Mouse (Mus musculus) ES-E14 (cell line): ENCODE data around the gene Vps13d. TPM values are rescaled to one million over a fixed set of nuclear protein-coding genes. Genes with fewer than 3 reads are reported as not detected.

ENCODE experiments used
- DNase-seq: peaks from one replicate; pipeline ENCODE4 v3.0.0-alpha.2; 2013; ENCODE audit warnings: low read depth, low spot score
- H3K27ac ChIP-seq: 2 replicates; pipeline ENCODE4 v1.5.1; 2012; ENCODE audit warnings: low read depth, mild to moderate bottlenecking, low read length, moderate library complexity, mixed read lengths; ENCODE audit not compliant: poor library complexity, insufficient read depth, severe bottlenecking
- H3K36me3 ChIP-seq: 2 replicates; pipeline ENCODE4 v1.6.1; 2012; ENCODE audit warnings: mild to moderate bottlenecking, low read length, moderate library complexity, mixed read lengths; ENCODE audit not compliant: control insufficient read depth, poor library complexity, insufficient read depth, severe bottlenecking
- H3K4me1 ChIP-seq, 2 experiments: fragments of 150-350 bp in 1 of 2; sonication (generic) in 1 of 2; 2 replicates each; pipeline ENCODE4 v1.6.1; 2012; ENCODE audit warnings: low read length in 2 of 2, mild to moderate bottlenecking in 1 of 2, mixed read lengths in 1 of 2; ENCODE audit not compliant: control insufficient read depth in 2 of 2, insufficient read depth in 2 of 2, poor library complexity in 1 of 2
- H3K4me3 ChIP-seq, 2 experiments: fragments of 150-350 bp in 1 of 2; sonication (generic) in 1 of 2; 2 replicates each; pipeline ENCODE4 v1.5.1; 2012; ENCODE audit warnings: low read length in 2 of 2, low read depth in 1 of 2, mild to moderate bottlenecking in 1 of 2, mixed read lengths in 1 of 2; ENCODE audit not compliant: insufficient read depth in 1 of 2, poor library complexity in 1 of 2, severe bottlenecking in 1 of 2
- H3K9ac ChIP-seq: 2 replicates; pipeline ENCODE4 v1.6.1; 2012; ENCODE audit warnings: low read depth, mild to moderate bottlenecking, low read length, mixed read lengths; ENCODE audit not compliant: poor library complexity, insufficient read depth, severe bottlenecking
- H3K9me3 ChIP-seq: fragments of 150-350 bp; sonication (generic); 2 replicates; pipeline ENCODE4 v1.6.1; 2012; ENCODE audit warnings: low read depth, mild to moderate bottlenecking, low read length; ENCODE audit not compliant: control insufficient read depth, insufficient read depth
- CHD2 ChIP-seq: IDR thresholded peaks from 2 replicates; pipeline ENCODE4 v1.6.1; 2014; ENCODE audit warnings: mild to moderate bottlenecking, low read depth, low read length, inconsistent platforms
- HCFC1 ChIP-seq: IDR thresholded peaks from 2 replicates; pipeline ENCODE4 v1.6.1; 2012; ENCODE audit warnings: low read length, inconsistent platforms, borderline replicate concordance; ENCODE audit not compliant: insufficient read depth
- MAFK ChIP-seq: IDR thresholded peaks from 2 replicates; pipeline ENCODE4 v1.6.1; 2014; ENCODE audit warnings: mild to moderate bottlenecking, low read depth, low read length, inconsistent platforms; ENCODE audit not compliant: insufficient read depth
- ZC3H11A ChIP-seq: IDR thresholded peaks from 2 replicates; pipeline ENCODE4 v1.6.1; 2012; ENCODE audit warnings: low read depth, mild to moderate bottlenecking, inconsistent platforms, low read length, borderline replicate concordance
- ZNF384 ChIP-seq: IDR thresholded peaks from 2 replicates; pipeline ENCODE4 v1.6.1; 2012; ENCODE audit warnings: low read depth, low read length, inconsistent platforms
- in situ Hi-C, 2 experiments: fragments of 600-800 bp; cut with MboI; formaldehyde crosslinking; loops; one replicate each; pipeline ENCODE4 v1.15.1; 2025; ENCODE audit warnings: low sequenced_read_pairs in 2 of 2, inconsistent platforms in 1 of 2; ENCODE audit not compliant: unreplicated experiment in 2 of 2
- total RNA-seq: library from RNA; depleted of rRNA; stranded (reverse); fragments of 300-350 nt; gene quantifications from 2 replicates; pipeline ENCODE4 v1.2.3, GENCODE M21; 2012

Gene Vps13d
- total RNA-seq, 1 experiment = 15.3 TPM

DNA sequence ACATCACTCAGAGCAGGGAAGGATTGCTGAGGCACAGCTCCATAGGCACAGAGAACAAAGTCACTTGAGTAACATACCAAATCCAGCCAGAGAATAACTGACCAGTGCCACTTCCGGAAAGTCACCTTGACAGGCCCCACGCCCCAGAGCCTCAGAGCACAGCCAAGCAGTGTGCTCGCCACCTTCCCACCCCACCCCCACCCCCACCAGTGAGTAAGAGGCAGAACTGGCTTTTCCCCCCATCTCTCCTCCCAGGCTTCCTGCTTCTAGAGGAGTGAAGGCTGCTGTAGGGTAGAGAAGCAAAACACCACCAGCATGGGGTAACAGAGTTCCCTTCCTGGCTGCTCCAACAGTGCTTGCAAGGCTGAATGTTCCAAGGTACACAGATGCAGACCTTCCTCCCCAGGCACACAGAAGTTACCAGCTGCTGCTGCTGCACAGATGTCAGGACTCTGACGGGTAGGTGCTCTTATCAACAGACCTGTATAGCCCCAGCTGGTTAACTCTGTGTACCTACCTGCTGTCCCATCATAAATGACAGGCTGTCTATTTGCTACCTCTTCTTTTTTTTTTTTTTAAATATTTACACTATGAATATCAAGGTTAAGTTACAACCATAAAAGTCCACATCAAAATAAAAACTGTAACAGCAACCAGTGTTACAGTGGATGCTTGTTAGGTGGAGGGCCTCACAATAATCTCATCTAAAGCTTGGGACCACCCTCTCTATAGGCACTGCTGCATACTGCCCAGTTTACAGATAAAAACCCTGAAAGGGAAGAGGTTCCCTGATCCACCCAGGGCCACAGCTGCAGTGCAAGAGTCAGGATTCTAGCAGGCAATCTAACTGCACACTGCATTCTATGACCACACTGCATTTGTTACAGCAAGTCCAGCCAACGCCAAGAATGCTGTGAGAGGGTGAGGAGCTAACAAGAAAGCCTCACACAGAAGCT is 47.5 kb downstream of the Vps13d start:
- Histone ChIP-seq H3K4me3 (no peak overlapping the region), H3K27ac (no peak overlapping the region), H3K9ac (no peak overlapping the region), H3K36me3 (peaks cover 24% of the 10 kb centered on the region), H3K4me1 (peaks cover 1 to 11% of the 10 kb centered on the region in 2 experiments; a peak in 1 of 4 replicates), H3K9me3 (no peaks in the 10 kb centered on the region)
- DNase-seq = no peak
- TF ChIP-seq HCFC1 (no peak), MAFK (no peak), ZC3H11A (no peak), CHD2 (no peak), ZNF384 (no peak)
- in situ Hi-C loops = no loop called here

DNA sequence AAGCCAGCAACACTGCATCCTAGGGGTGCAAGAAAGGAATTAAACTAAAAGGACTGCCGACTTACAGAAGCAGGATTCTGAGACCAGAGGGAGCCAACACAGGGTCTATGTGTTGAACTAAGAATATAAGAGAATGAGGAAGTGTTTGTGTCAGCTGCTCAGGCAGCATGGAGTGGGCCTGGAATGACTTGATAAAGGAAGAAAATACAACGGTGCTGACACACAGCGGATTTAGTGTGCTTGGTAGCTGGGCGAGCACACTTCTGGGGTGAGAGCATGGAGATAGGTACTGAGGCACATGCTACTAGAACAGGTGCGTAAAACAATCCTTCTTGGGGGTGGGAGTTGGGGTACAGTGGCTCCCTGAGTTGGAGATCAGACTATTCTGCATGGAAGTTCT is 51.3 kb downstream of the Vps13d start:
- H3K4me3 ChIP-seq = no peak overlapping the region
- H3K9ac ChIP-seq = no peak overlapping the region
- TF ChIP-seq CHD2 (no peak), ZNF384 (no peak), HCFC1 (no peak)
- H3K4me1 ChIP-seq = peaks cover 1 to 11% of the 10 kb centered on the region in 2 experiments; a peak in 1 of 4 replicates
- no peak overlapping the region for H3K27ac ChIP-seq
- no peaks in the 10 kb centered on the region for H3K9me3 ChIP-seq
- no peak for DNase-seq
- peaks cover 21% of the 10 kb centered on the region for H3K36me3 ChIP-seq
- in situ Hi-C loops = no loop called here

DNA sequence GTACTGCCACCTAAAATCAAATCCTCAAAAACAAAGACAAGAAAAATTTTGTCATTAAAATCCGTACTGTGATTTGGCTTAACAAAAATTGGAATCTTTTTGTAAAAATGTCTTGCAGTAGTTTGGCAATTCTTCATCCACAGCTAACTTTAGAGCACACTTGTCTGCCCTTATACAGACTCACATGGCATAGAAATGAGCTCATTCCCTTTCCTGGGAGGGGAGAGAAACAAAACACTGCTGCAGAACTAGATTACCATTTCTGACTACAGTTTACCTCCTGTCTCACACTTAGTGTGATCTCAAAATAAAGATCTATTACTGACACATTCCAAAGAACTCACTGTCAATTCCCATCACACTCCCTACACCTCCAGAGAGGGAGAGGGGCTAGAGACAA is 58.1 kb downstream of the Vps13d start:
- Histone ChIP-seq H3K27ac (no peak overlapping the region), H3K36me3 (peaks cover 7% of the 10 kb centered on the region), H3K9me3 (no peaks in the 10 kb centered on the region), H3K9ac (no peak overlapping the region), H3K4me1 (no peaks in the 10 kb centered on the region), H3K4me3 (no peak overlapping the region)
- no peak for DNase-seq
- in situ Hi-C loops = no loop called here
- TF ChIP-seq CHD2 (no peak), MAFK (no peak), ZC3H11A (no peak), ZNF384 (no peak), HCFC1 (no peak)

DNA sequence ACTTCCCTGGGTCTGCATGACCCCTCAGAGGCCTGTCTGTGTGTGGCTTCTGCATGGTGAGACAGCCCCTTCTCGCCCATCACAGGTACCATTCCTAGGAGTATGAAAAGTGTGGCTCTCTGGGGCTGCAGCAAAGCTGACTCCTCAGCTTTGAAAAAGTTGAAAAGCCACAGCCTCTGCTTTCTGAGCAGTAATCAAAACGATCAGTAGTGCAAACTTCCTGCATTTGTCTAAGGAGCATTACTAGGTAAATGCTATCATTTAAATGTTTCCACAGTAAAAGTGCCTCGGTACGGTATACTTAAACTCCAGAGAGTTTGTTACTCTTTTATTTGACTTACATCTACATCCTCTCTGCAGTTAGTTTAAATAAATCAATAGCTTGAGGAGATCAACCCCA is 59.3 kb downstream of the Vps13d start:
- Histone ChIP-seq H3K9ac (no peak overlapping the region), H3K9me3 (no peaks in the 10 kb centered on the region), H3K4me1 (no peaks in the 10 kb centered on the region), H3K27ac (no peak overlapping the region), H3K4me3 (no peak overlapping the region), H3K36me3 (peaks cover 7% of the 10 kb centered on the region)
- TF ChIP-seq CHD2 = no peak
- TF ChIP-seq MAFK = no peak
- TF ChIP-seq HCFC1 = no peak
- TF ChIP-seq ZC3H11A = no peak
- TF ChIP-seq ZNF384 = no peak
- DNase-seq = no peak
- in situ Hi-C loops = no loop called here

DNA sequence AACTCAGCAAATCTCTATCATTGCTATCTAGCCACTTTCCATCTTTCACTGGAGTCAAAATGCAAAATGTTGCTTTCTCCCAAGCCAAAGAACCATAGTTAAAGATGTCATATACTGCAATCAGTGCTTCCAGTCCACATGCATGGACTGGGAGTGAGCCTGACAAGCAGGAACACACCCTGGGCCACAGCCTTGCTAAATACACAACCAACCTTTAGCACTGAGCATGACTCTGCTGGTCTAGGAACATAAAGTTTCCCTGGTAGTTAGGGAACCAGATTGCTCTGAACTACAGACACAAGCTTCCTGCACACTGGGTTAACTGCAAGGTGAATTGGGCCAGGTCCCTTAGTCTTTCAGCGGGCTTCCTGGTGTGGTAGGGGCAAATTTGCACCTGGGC is 64.0 kb downstream of the Vps13d start:
- H3K4me3 ChIP-seq = no peak overlapping the region
- no peaks in the 10 kb centered on the region for H3K4me1 ChIP-seq
- in situ Hi-C loops = no loop called here
- H3K36me3 ChIP-seq = peaks cover 14% of the 10 kb centered on the region
- no peaks in the 10 kb centered on the region for H3K9me3 ChIP-seq
- no peak for DNase-seq
- H3K9ac ChIP-seq = no peak overlapping the region
- TF ChIP-seq HCFC1 = no peak
- no peak for TF ChIP-seq ZC3H11A
- TF ChIP-seq MAFK = no peak
- no peak for TF ChIP-seq CHD2
- TF ChIP-seq ZNF384 = no peak
- H3K27ac ChIP-seq = no peak overlapping the region
